ENCODE assay signal across 8 mouse cellular contexts in the genomic region with DNA sequence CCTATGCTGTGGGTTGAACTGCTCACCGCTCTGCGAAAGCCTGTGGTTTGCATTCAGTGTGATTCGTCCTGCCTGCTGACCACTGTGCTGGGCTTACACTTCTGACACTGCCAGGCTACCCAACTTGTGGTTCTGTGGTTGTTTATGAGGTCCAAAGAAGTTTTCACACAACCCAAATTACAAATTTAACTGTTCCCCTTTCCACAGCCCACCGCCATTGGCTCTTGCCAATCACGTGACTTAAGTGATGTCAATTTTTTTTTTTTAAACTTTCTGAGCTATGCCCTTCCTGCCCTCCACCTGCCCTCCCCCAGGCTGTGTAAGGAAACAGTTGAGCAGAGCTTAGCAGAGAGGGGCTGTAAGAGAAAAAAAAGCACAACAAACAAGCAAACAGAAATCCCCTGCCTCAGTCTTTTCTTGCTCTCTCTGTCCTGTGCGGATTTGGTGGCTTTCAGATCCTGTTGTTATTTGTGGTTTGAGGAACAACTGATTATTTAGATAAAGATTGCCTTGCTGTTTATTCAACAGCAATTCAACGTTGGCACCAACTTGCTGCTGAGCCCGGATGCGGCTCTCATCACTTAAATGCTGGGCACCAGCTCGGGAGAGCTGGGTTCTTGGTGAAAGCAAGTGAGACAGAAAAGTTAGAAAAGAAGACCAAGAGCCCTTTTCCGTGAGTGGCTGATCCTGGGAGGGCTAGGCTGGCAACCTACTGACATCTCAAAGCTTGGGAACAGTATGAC. TPM values are rescaled to one million over a fixed set of nuclear protein-coding genes. Genes with fewer than 3 reads are reported as not detected.
DNase-seq lines count a peak whose midpoint lies in the region; ATAC-seq lines count a peak whose summit lies in the region.

Gene Runx1, minus strand, starts transcription at position 242 of the 743 bp plus-strand sequence.

- peak within 1 kb of the TSS; percentile 62 for H3K4me3 ChIP-seq in liver, embryonic 16.5 days (ENCODE audit: low read depth, low read length)

- DNase-seq in left cerebral cortex, postnatal 14 days (ENCODE audit: low spot score in 2 of 2), result peak; percentile 16 to 37
- no peak for DNase-seq in left cerebral cortex, postnatal 4 days
- peak; percentile 72 for DNase-seq in c-Kit-positive CD71-positive TER-119-negative erythroid progenitor cells, embryonic 14.5 days (ENCODE audit: low read depth)
- DNase-seq in spleen, postnatal 10 days (ENCODE audit: low spot score in 2 of 2), result peak; percentile 78 to 88
- DNase-seq in left cerebral cortex, adult 18-20 months (ENCODE audit: low spot score in 2 of 2), result no peak
- no peak for DNase-seq in embryo, embryonic 11 days

- peak within 1 kb of the TSS; percentile 68 for H3K9ac ChIP-seq in liver, embryonic 16.5 days (ENCODE audit: low read depth, low read length)

- peaks cover 39% of the 10 kb centered on the region for H3K4me1 ChIP-seq in liver, embryonic 16.5 days (ENCODE audit: control insufficient read depth, low read depth, low read length)

- ATAC-seq in liver, embryonic 16.5 days (ENCODE audit: low read depth), result peak; percentile 67
- no peak for ATAC-seq in frontal cortex, adult (ENCODE audit: low TSS enrichment)

- H3K27ac ChIP-seq in liver, embryonic 16.5 days (ENCODE audit: low read length), result peak within 1 kb of the TSS; percentile 89

- no peaks in the 10 kb centered on the region for H3K36me3 ChIP-seq in liver, embryonic 16.5 days (ENCODE audit: control insufficient read depth, insufficient read depth)

- intact Hi-C loops in left cerebral cortex, postnatal 14 days (cut with DNase I), result no loop called here
- intact Hi-C loops in left cerebral cortex, postnatal 4 days (cut with DNase I), result loop anchor here (10.0 kb wide), 1 partner anchor 121 kb away; no protein-coding TSS in a partner anchor

- H3K9me3 ChIP-seq in liver, embryonic 16.5 days (replicated peaks; ENCODE audit: control insufficient read depth, low read length), result no peaks in the 10 kb centered on the region

- H3K4me2 ChIP-seq in liver, embryonic 16.5 days (ENCODE audit: low read depth, low read length), result peak within 1 kb of the TSS; percentile 75

- no peaks in the 10 kb centered on the region for H3K27me3 ChIP-seq in liver, embryonic 16.5 days (ENCODE audit: control insufficient read depth, insufficient read depth, low read depth, low read length)

- WGBS in liver, embryonic 16.5 days (ENCODE audit: insufficient replicate concordance), result 15% methylated on average over 11 of the region's 11 CpGs

RNA-seq across cellular contexts. Expression of gene Runx1, which starts in this region (rescaled TPM):
- 1 to 10 TPM; 1.4 to 1.8 TPM for total RNA-seq in left cerebral cortex, postnatal 14 days (2021)
- total RNA-seq in left cerebral cortex, postnatal 4 days (2021), result 1 to 10 TPM; 1.2 to 1.8 TPM
- 4.1 and 4.4 TPM in 2 replicates for polyA plus RNA-seq in liver, embryonic 16.5 days (2015; fragmentation: Nextera tagmentation; extraction: Ambion mirVana)
- total RNA-seq in left cerebral cortex, adult 18-20 months (2021), result 1 to 10 TPM; 1.6 to 1.8 TPM

Comparison
In these comparisons a context has a peak if more than half of its experiments do, and no peak if none do; other contexts are left out.
1. DNase-seq: peak in left cerebral cortex, postnatal 14 days (2 of 2), c-Kit-positive CD71-positive TER-119-negative erythroid progenitor cells, embryonic 14.5 days (single experiment) and spleen, postnatal 10 days (2 of 2); none in left cerebral cortex, postnatal 4 days (single experiment), left cerebral cortex, adult 18-20 months (0 of 2) and embryo, embryonic 11 days (single experiment).